Mouse (Mus musculus): ENCODE measurements around the gene Large2. TPM values are rescaled to one million over a fixed set of nuclear protein-coding genes. Genes with fewer than 3 reads are reported as not detected.

Gene Large2
- polyA plus RNA-seq, 1 experiment from 2014 or later = 11.1 TPM

GRCm38 (mm10) chr2:92392318-92393264 lies 17.9 kb upstream of the Large2 start:
- WGBS = 3% methylated on average over 25 of the region's 26 CpGs
- peak; percentile 16 for ATAC-seq (ENCODE audit: low read depth)

GRCm38 (mm10) chr2:92391703-92392317 lies 17.1 kb upstream of the Large2 start:
- DNase-seq (ENCODE audit: low spot score) (no peak), ATAC-seq (ENCODE audit: low read depth) (no peak)
- H3K9me3 ChIP-seq (ENCODE audit: control insufficient read depth, low read length) = no peaks in the 10 kb centered on the region
- peak overlapping the region; percentile 77 for H3K27ac ChIP-seq (replicated peaks; ENCODE audit: low read depth, low read length)
- H3K9ac ChIP-seq (ENCODE audit: low read depth, low read length) = peak overlapping the region; percentile 64
- 28% methylated on average over 11 of the region's 11 CpGs for WGBS
- peak overlapping the region; percentile 35 for H3K4me3 ChIP-seq (ENCODE audit: low read depth, low read length)
- H3K4me1 ChIP-seq (ENCODE audit: control insufficient read depth, insufficient read depth, low read length) = peaks cover 20% of the 10 kb centered on the region; the same call in 1 of the 2 replicates
- H3K36me3 ChIP-seq (ENCODE audit: control insufficient read depth, insufficient read depth, low read length) = peaks cover 7% of the 10 kb centered on the region; the same call in 1 of the 2 replicates
- peak overlapping the region; percentile 56 for H3K4me2 ChIP-seq (ENCODE audit: low read depth, low read length)
- H3K27me3 ChIP-seq (replicated peaks; ENCODE audit: control insufficient read depth, insufficient read depth, low read length) = no peaks in the 10 kb centered on the region

More at GRCm38 (mm10) chr2:92392318-92393264, 17.9 kb upstream of the Large2 start:
- Histone ChIP-seq H3K9me3 (ENCODE audit: control insufficient read depth, low read length) (no peaks in the 10 kb centered on the region), H3K4me2 (ENCODE audit: low read depth, low read length) (peak overlapping the region; percentile 56), H3K4me3 (ENCODE audit: low read depth, low read length) (peak overlapping the region; percentile 35), H3K36me3 (ENCODE audit: control insufficient read depth, insufficient read depth, low read length) (no peaks in the 10 kb centered on the region), H3K9ac (ENCODE audit: low read depth, low read length) (peak overlapping the region; percentile 64), H3K27ac (replicated peaks; ENCODE audit: low read depth, low read length) (peak overlapping the region; percentile 77), H3K27me3 (replicated peaks; ENCODE audit: control insufficient read depth, insufficient read depth, low read length) (no peaks in the 10 kb centered on the region), H3K4me1 (ENCODE audit: control insufficient read depth, insufficient read depth, low read length) (peaks cover 20% of the 10 kb centered on the region; the same call in 1 of the 2 replicates)
- DNase-seq (ENCODE audit: low spot score) = peak; percentile 87

DNA sequence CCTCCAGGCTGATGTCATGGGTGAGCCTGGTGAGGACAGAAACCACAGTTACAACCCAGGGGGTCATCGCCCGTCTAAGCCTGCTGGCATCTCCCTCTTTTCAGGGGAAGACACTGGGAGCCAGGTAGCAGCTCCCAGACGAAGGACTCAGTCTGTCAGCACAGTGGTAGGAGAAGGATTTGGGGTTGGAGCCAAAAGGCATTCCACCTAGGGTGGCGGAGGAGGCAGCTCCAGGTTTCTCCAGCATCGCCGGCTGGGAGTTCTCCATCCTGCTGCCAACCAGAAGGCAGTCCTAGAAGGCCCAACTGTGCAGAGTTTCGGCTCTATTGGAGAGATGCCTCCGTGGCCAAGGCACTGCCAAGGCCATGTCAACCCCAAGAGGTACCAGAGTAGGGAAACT lies 16.4 kb upstream of the Large2 start:
- Histone ChIP-seq H3K4me2 (ENCODE audit: low read depth, low read length) (peak overlapping the region; percentile 56), H3K36me3 (ENCODE audit: control insufficient read depth, insufficient read depth, low read length) (peaks cover 13% of the 10 kb centered on the region; the same call in 1 of the 2 replicates), H3K9me3 (ENCODE audit: control insufficient read depth, low read length) (no peaks in the 10 kb centered on the region), H3K4me1 (ENCODE audit: control insufficient read depth, insufficient read depth, low read length) (peaks cover 20% of the 10 kb centered on the region; the same call in 1 of the 2 replicates), H3K27ac (replicated peaks; ENCODE audit: low read depth, low read length) (no peak overlapping the region), H3K4me3 (ENCODE audit: low read depth, low read length) (no peak overlapping the region), H3K9ac (ENCODE audit: low read depth, low read length) (no peak overlapping the region), H3K27me3 (replicated peaks; ENCODE audit: control insufficient read depth, insufficient read depth, low read length) (no peaks in the 10 kb centered on the region)
- DNase-seq (ENCODE audit: low spot score) (no peak), ATAC-seq (ENCODE audit: low read depth) (no peak)
- WGBS = 85% methylated on average over 8 of the region's 8 CpGs

- peaks cover 20% of the 10 kb centered on the region; the same call in 1 of the 2 replicates for H3K4me1 ChIP-seq (ENCODE audit: control insufficient read depth, insufficient read depth, low read length)
- no peaks in the 10 kb centered on the region for H3K9me3 ChIP-seq (ENCODE audit: control insufficient read depth, low read length)
- H3K27ac ChIP-seq (replicated peaks; ENCODE audit: low read depth, low read length) = no peak overlapping the region; the same call in 1 of the 2 replicates
- ATAC-seq (ENCODE audit: low read depth) = no peak
- DNase-seq (ENCODE audit: low spot score) = no peak
- no peaks in the 10 kb centered on the region for H3K27me3 ChIP-seq (replicated peaks; ENCODE audit: control insufficient read depth, insufficient read depth, low read length)
- H3K4me3 ChIP-seq (ENCODE audit: low read depth, low read length) = no peak overlapping the region
- WGBS = 84% methylated on average over 6 of the region's 6 CpGs
- peaks cover 20% of the 10 kb centered on the region for H3K36me3 ChIP-seq (ENCODE audit: control insufficient read depth, insufficient read depth, low read length)
- no peak overlapping the region for H3K9ac ChIP-seq (ENCODE audit: low read depth, low read length)
- H3K4me2 ChIP-seq (ENCODE audit: low read depth, low read length) = no peak overlapping the region
Measured at GRCm38 (mm10) chr2:92390206-92390930, 15.7 kb upstream of the Large2 start.

DNA sequence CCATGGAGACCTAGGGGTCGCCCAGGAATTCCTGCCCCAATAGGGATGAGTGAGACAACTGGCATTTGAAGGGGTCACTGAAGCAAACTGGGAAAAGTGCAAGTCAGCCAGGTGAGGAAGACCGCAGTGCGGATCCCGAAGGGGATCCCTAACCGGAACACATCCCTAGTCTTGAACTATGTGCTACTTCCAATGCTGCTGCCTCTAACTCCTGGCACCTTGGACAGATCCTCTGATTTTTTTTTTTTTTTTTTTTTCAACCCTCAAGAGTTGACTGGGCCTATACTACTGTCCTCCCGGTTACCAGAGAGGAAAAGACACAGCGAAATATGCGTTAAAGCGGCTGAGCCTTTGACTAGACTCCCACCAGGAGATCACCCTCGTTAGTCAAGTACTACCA lies 15.0 kb upstream of the Large2 start:
- no peaks in the 10 kb centered on the region for H3K27me3 ChIP-seq (replicated peaks; ENCODE audit: control insufficient read depth, insufficient read depth, low read length)
- ATAC-seq (ENCODE audit: low read depth) (no peak; the same call in 1 of the 2 replicates), DNase-seq (ENCODE audit: low spot score) (no peak)
- peak overlapping the region; percentile 83; the same call in 1 of the 2 replicates for H3K27ac ChIP-seq (replicated peaks; ENCODE audit: low read depth, low read length)
- H3K4me1 ChIP-seq (ENCODE audit: control insufficient read depth, insufficient read depth, low read length) = peaks cover 20% of the 10 kb centered on the region; the same call in 1 of the 2 replicates
- WGBS = 4% methylated on average over 10 of the region's 10 CpGs
- peak overlapping the region; percentile 86 for H3K4me2 ChIP-seq (ENCODE audit: low read depth, low read length)
- no peaks in the 10 kb centered on the region for H3K9me3 ChIP-seq (ENCODE audit: control insufficient read depth, low read length)
- H3K4me3 ChIP-seq (ENCODE audit: low read depth, low read length) = peak overlapping the region; percentile 73
- peak overlapping the region; percentile 76 for H3K9ac ChIP-seq (ENCODE audit: low read depth, low read length)
- peaks cover 28% of the 10 kb centered on the region for H3K36me3 ChIP-seq (ENCODE audit: control insufficient read depth, insufficient read depth, low read length)

GRCm38 (mm10) chr2:92388891-92389641 lies 14.4 kb upstream of the Large2 start:
- Histone ChIP-seq H3K4me2 (ENCODE audit: low read depth, low read length) (peak overlapping the region; percentile 86), H3K9ac (ENCODE audit: low read depth, low read length) (peak overlapping the region; percentile 76), H3K36me3 (ENCODE audit: control insufficient read depth, insufficient read depth, low read length) (peaks cover 33% of the 10 kb centered on the region), H3K27me3 (replicated peaks; ENCODE audit: control insufficient read depth, insufficient read depth, low read length) (no peaks in the 10 kb centered on the region), H3K9me3 (ENCODE audit: control insufficient read depth, low read length) (no peaks in the 10 kb centered on the region), H3K4me3 (ENCODE audit: low read depth, low read length) (peak overlapping the region; percentile 73), H3K4me1 (ENCODE audit: control insufficient read depth, insufficient read depth, low read length) (peaks cover 20% of the 10 kb centered on the region; the same call in 1 of the 2 replicates), H3K27ac (replicated peaks; ENCODE audit: low read depth, low read length) (peak overlapping the region; percentile 83)
- ATAC-seq (ENCODE audit: low read depth) (peak; percentile 93), DNase-seq (ENCODE audit: low spot score) (peak; percentile 97)
- WGBS = under 1% methylated on average over 37 of the region's 62 CpGs

GRCm38 (mm10) chr2:92388081-92388517 lies 13.4 kb upstream of the Large2 start:
- Histone ChIP-seq H3K4me1 (ENCODE audit: control insufficient read depth, insufficient read depth, low read length) (peaks cover 20% of the 10 kb centered on the region; the same call in 1 of the 2 replicates), H3K36me3 (ENCODE audit: control insufficient read depth, insufficient read depth, low read length) (peaks cover 42% of the 10 kb centered on the region), H3K27me3 (replicated peaks; ENCODE audit: control insufficient read depth, insufficient read depth, low read length) (no peaks in the 10 kb centered on the region), H3K9ac (ENCODE audit: low read depth, low read length) (peak overlapping the region; percentile 76), H3K9me3 (ENCODE audit: control insufficient read depth, low read length) (no peaks in the 10 kb centered on the region), H3K4me3 (ENCODE audit: low read depth, low read length) (peak overlapping the region; percentile 73), H3K27ac (replicated peaks; ENCODE audit: low read depth, low read length) (no peak overlapping the region), H3K4me2 (ENCODE audit: low read depth, low read length) (peak overlapping the region; percentile 86)
- no peak for DNase-seq (ENCODE audit: low spot score)
- 57% methylated on average over 3 of the region's 3 CpGs for WGBS
- no peak for ATAC-seq (ENCODE audit: low read depth)
